Mouse (Mus musculus) ES-E14 (cell line): ENCODE data around the gene Zfp451. TPM values are rescaled to one million over a fixed set of nuclear protein-coding genes. Genes with fewer than 3 reads are reported as not detected.
A peak's percentile ranks its signal among the peaks of the same experiment; 100 is the strongest.

Experiments
- DNase-seq: peaks from one replicate; pipeline ENCODE4 v3.0.0-alpha.2; 2013; ENCODE audit warnings: low read depth, low spot score
- H3K27ac ChIP-seq: 2 replicates; pipeline ENCODE4 v1.5.1; 2012; ENCODE audit warnings: low read depth, mild to moderate bottlenecking, low read length, moderate library complexity, mixed read lengths; ENCODE audit not compliant: poor library complexity, insufficient read depth, severe bottlenecking
- H3K36me3 ChIP-seq: 2 replicates; pipeline ENCODE4 v1.6.1; 2012; ENCODE audit warnings: mild to moderate bottlenecking, low read length, moderate library complexity, mixed read lengths; ENCODE audit not compliant: control insufficient read depth, poor library complexity, insufficient read depth, severe bottlenecking
- H3K4me1 ChIP-seq, 2 experiments: fragments of 150-350 bp in 1 of 2; sonication (generic) in 1 of 2; 2 replicates each; pipeline ENCODE4 v1.6.1; 2012; ENCODE audit warnings: low read length in 2 of 2, mild to moderate bottlenecking in 1 of 2, mixed read lengths in 1 of 2; ENCODE audit not compliant: control insufficient read depth in 2 of 2, insufficient read depth in 2 of 2, poor library complexity in 1 of 2
- H3K4me3 ChIP-seq, 2 experiments: fragments of 150-350 bp in 1 of 2; sonication (generic) in 1 of 2; 2 replicates each; pipeline ENCODE4 v1.5.1; 2012; ENCODE audit warnings: low read length in 2 of 2, low read depth in 1 of 2, mild to moderate bottlenecking in 1 of 2, mixed read lengths in 1 of 2; ENCODE audit not compliant: insufficient read depth in 1 of 2, poor library complexity in 1 of 2, severe bottlenecking in 1 of 2
- H3K9ac ChIP-seq: 2 replicates; pipeline ENCODE4 v1.6.1; 2012; ENCODE audit warnings: low read depth, mild to moderate bottlenecking, low read length, mixed read lengths; ENCODE audit not compliant: poor library complexity, insufficient read depth, severe bottlenecking
- H3K9me3 ChIP-seq: fragments of 150-350 bp; sonication (generic); 2 replicates; pipeline ENCODE4 v1.6.1; 2012; ENCODE audit warnings: low read depth, mild to moderate bottlenecking, low read length; ENCODE audit not compliant: control insufficient read depth, insufficient read depth
- CHD2 ChIP-seq: IDR thresholded peaks from 2 replicates; pipeline ENCODE4 v1.6.1; 2014; ENCODE audit warnings: mild to moderate bottlenecking, low read depth, low read length, inconsistent platforms
- HCFC1 ChIP-seq: IDR thresholded peaks from 2 replicates; pipeline ENCODE4 v1.6.1; 2012; ENCODE audit warnings: low read length, inconsistent platforms, borderline replicate concordance; ENCODE audit not compliant: insufficient read depth
- MAFK ChIP-seq: IDR thresholded peaks from 2 replicates; pipeline ENCODE4 v1.6.1; 2014; ENCODE audit warnings: mild to moderate bottlenecking, low read depth, low read length, inconsistent platforms; ENCODE audit not compliant: insufficient read depth
- ZC3H11A ChIP-seq: IDR thresholded peaks from 2 replicates; pipeline ENCODE4 v1.6.1; 2012; ENCODE audit warnings: low read depth, mild to moderate bottlenecking, inconsistent platforms, low read length, borderline replicate concordance
- ZNF384 ChIP-seq: IDR thresholded peaks from 2 replicates; pipeline ENCODE4 v1.6.1; 2012; ENCODE audit warnings: low read depth, low read length, inconsistent platforms
- in situ Hi-C, 2 experiments: fragments of 600-800 bp; cut with MboI; formaldehyde crosslinking; loops; one replicate each; pipeline ENCODE4 v1.15.1; 2025; ENCODE audit warnings: low sequenced_read_pairs in 2 of 2, inconsistent platforms in 1 of 2; ENCODE audit not compliant: unreplicated experiment in 2 of 2
- total RNA-seq: library from RNA; depleted of rRNA; stranded (reverse); fragments of 300-350 nt; gene quantifications from 2 replicates; pipeline ENCODE4 v1.2.3, GENCODE M21; 2012

Zfp451 gene
- total RNA-seq, 1 experiment, result 27.7 TPM

GRCm38 (mm10) chr1:33756258-33757032, 58.0 kb downstream of the Zfp451 start:
- no peaks in the 10 kb centered on the region for H3K9me3 ChIP-seq
- H3K27ac ChIP-seq, result no peak overlapping the region
- no peak overlapping the region for H3K9ac ChIP-seq
- no peak for DNase-seq
- peak overlapping the region; percentile 64 to 85; a peak in 3 of 4 replicates for H3K4me3 ChIP-seq
- TF ChIP-seq MAFK (no peak), ZC3H11A (no peak), ZNF384 (0 out of 2 replicates have a peak, but pooled peaks have one; percentile 24), CHD2 (no peak)
- in situ Hi-C loops, result no loop called here
- H3K36me3 ChIP-seq, result no peaks in the 10 kb centered on the region; the same call in 1 of the 2 replicates
- peaks cover 5 to 6% of the 10 kb centered on the region in 2 experiments; a peak in 3 of 4 replicates for H3K4me1 ChIP-seq

DNA sequence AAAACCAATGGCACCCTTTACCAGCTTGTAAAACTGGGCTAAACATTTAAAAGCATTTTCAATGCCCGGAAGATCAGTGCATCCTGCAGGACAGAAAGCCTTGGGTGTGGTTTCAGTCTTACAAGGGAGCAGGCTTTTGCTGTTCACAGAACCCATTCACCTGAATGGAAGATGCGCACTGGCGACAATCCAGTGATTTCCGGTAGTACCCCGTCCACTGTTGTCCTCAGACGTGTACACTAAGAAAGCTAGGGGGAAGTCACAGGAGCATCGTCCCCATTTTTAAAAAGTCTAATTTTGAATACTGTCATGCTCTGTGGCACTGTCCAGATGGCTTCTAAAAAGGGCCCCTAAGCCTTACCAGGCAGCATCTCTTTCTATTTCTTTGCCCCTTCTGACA, 58.6 kb downstream of the Zfp451 start:
- no peak for TF ChIP-seq MAFK
- TF ChIP-seq HCFC1, result no peak
- TF ChIP-seq ZC3H11A, result no peak
- no peak for TF ChIP-seq ZNF384
- no peak for TF ChIP-seq CHD2
- in situ Hi-C loops, result no loop called here
- no peak overlapping the region for H3K9ac ChIP-seq
- no peak for DNase-seq
- peaks cover 5 to 6% of the 10 kb centered on the region in 2 experiments; a peak in 3 of 4 replicates for H3K4me1 ChIP-seq
- no peaks in the 10 kb centered on the region for H3K9me3 ChIP-seq
- no peak overlapping the region for H3K27ac ChIP-seq
- H3K36me3 ChIP-seq, result no peaks in the 10 kb centered on the region; the same call in 1 of the 2 replicates
- H3K4me3 ChIP-seq, result no peak overlapping the region

- TF ChIP-seq MAFK, result no peak
- TF ChIP-seq HCFC1, result no peak
- no peak for TF ChIP-seq ZC3H11A
- TF ChIP-seq ZNF384, result no peak
- TF ChIP-seq CHD2, result no peak
- no peak overlapping the region for H3K27ac ChIP-seq
- no peaks in the 10 kb centered on the region for H3K9me3 ChIP-seq
- H3K9ac ChIP-seq, result no peak overlapping the region
- peaks cover 5 to 6% of the 10 kb centered on the region in 2 experiments; a peak in 3 of 4 replicates for H3K4me1 ChIP-seq
- in situ Hi-C loops, result no loop called here
- no peak overlapping the region for H3K4me3 ChIP-seq
- no peak for DNase-seq
- no peaks in the 10 kb centered on the region; the same call in 1 of the 2 replicates for H3K36me3 ChIP-seq
Observed at GRCm38 (mm10) chr1:33754965-33755735, 59.2 kb downstream of the Zfp451 start.

- H3K4me3 ChIP-seq, result no peak overlapping the region
- DNase-seq, result no peak
- no peak overlapping the region for H3K9ac ChIP-seq
- H3K36me3 ChIP-seq, result no peaks in the 10 kb centered on the region
- H3K27ac ChIP-seq, result no peak overlapping the region
- no peak for TF ChIP-seq CHD2
- TF ChIP-seq ZC3H11A, result no peak
- TF ChIP-seq HCFC1, result no peak
- TF ChIP-seq ZNF384, result no peak
- TF ChIP-seq MAFK, result no peak
- H3K4me1 ChIP-seq, result peaks cover 5 to 6% of the 10 kb centered on the region in 2 experiments; a peak in 3 of 4 replicates
- in situ Hi-C loops, result no loop called here
- H3K9me3 ChIP-seq, result no peaks in the 10 kb centered on the region
Observed at GRCm38 (mm10) chr1:33754089-33754488, 60.3 kb downstream of the Zfp451 start.
